Mouse (Mus musculus): ENCODE data around the gene Armcx1. TPM values are rescaled to one million over a fixed set of nuclear protein-coding genes. Genes with fewer than 3 reads are reported as not detected.
"Not testable (repeated sequence)": the region's sequence is repeated elsewhere in the genome, so short reads cannot be mapped to it uniquely, and the experiment has no call there.

The Armcx1 gene
- polyA plus RNA-seq, 1 experiment from 2014 or later: 76.9 TPM

- WGBS: 53% methylated on average over 4 of the region's 4 CpGs
- H3K9ac ChIP-seq: no peak overlapping the region
- H3K27ac ChIP-seq: no peak overlapping the region
- no peak overlapping the region for H3K4me3 ChIP-seq
- no peak overlapping the region for H3K4me2 ChIP-seq (replicated peaks)
- no peaks in the 10 kb centered on the region for H3K36me3 ChIP-seq
- ATAC-seq (ENCODE audit: low FRiP score): no peak
- no peaks in the 10 kb centered on the region for H3K4me1 ChIP-seq
- H3K27me3 ChIP-seq: peaks cover 18% of the 10 kb centered on the region
- H3K9me3 ChIP-seq (replicated peaks): no peaks in the 10 kb centered on the region
Observed at GRCm38 (mm10) chrX:134729778-134730177, 12.0 kb downstream of the Armcx1 start.

GRCm38 (mm10) chrX:134737796-134738195 is 20.0 kb downstream of the Armcx1 start:
- Histone ChIP-seq H3K27ac (no peak overlapping the region), H3K4me1 (no peaks in the 10 kb centered on the region), H3K36me3 (no peaks in the 10 kb centered on the region), H3K9me3 (replicated peaks) (no peaks in the 10 kb centered on the region), H3K27me3 (peaks cover 15% of the 10 kb centered on the region), H3K4me3 (no peak overlapping the region), H3K4me2 (replicated peaks) (no peak overlapping the region), H3K9ac (no peak overlapping the region)
- no peak for ATAC-seq (ENCODE audit: low FRiP score)
- WGBS: 94% methylated on average over 1 of the region's 1 CpGs

- no peaks in the 10 kb centered on the region for H3K4me1 ChIP-seq
- no peak overlapping the region for H3K4me3 ChIP-seq
- no peak for ATAC-seq (ENCODE audit: low FRiP score)
- no peak overlapping the region for H3K4me2 ChIP-seq (replicated peaks)
- H3K27me3 ChIP-seq: peaks cover 15% of the 10 kb centered on the region
- no peak overlapping the region for H3K27ac ChIP-seq
- H3K9ac ChIP-seq: no peak overlapping the region
- H3K9me3 ChIP-seq (replicated peaks): no peaks in the 10 kb centered on the region
- 70% methylated on average over 4 of the region's 4 CpGs for WGBS
- no peaks in the 10 kb centered on the region for H3K36me3 ChIP-seq
Observed at GRCm38 (mm10) chrX:134739160-134739559, 21.4 kb downstream of the Armcx1 start.

- H3K27me3 ChIP-seq: peaks cover 12% of the 10 kb centered on the region
- no peak for ATAC-seq (ENCODE audit: low FRiP score)
- WGBS: 78% methylated on average over 5 of the region's 5 CpGs
- no peaks in the 10 kb centered on the region for H3K9me3 ChIP-seq (replicated peaks)
- H3K4me2 ChIP-seq (replicated peaks): no peak overlapping the region
- no peaks in the 10 kb centered on the region for H3K36me3 ChIP-seq
- H3K4me3 ChIP-seq: no peak overlapping the region
- no peak overlapping the region for H3K27ac ChIP-seq
- H3K9ac ChIP-seq: no peak overlapping the region
- no peaks in the 10 kb centered on the region for H3K4me1 ChIP-seq
Observed at GRCm38 (mm10) chrX:134741862-134742261, 24.1 kb downstream of the Armcx1 start.

- Histone ChIP-seq H3K4me2 (replicated peaks) (no peak overlapping the region), H3K27me3 (peaks cover 17% of the 10 kb centered on the region), H3K27ac (no peak overlapping the region), H3K9me3 (replicated peaks) (no peaks in the 10 kb centered on the region), H3K4me3 (no peak overlapping the region), H3K4me1 (peaks cover 6% of the 10 kb centered on the region), H3K36me3 (no peaks in the 10 kb centered on the region), H3K9ac (no peak overlapping the region)
- no peak for ATAC-seq (ENCODE audit: low FRiP score)
- 23% methylated on average over 5 of the region's 5 CpGs for WGBS
Observed at GRCm38 (mm10) chrX:134746459-134746858, 28.7 kb downstream of the Armcx1 start.

GRCm38 (mm10) chrX:134750764-134751592 is 33.2 kb downstream of the Armcx1 start, which contains the start of gene Armcx6:
Armcx6 (minus strand) TSS chrX:134751417.
- Histone ChIP-seq H3K9ac (peak within 1 kb of the TSS; percentile 59), H3K4me3 (peak within 1 kb of the TSS; percentile 46), H3K27me3 (peaks cover 22% of the 10 kb centered on the region), H3K36me3 (no peaks in the 10 kb centered on the region), H3K4me2 (replicated peaks) (peak within 1 kb of the TSS; percentile 52), H3K9me3 (replicated peaks) (no peaks in the 10 kb centered on the region), H3K4me1 (peaks cover 6% of the 10 kb centered on the region), H3K27ac (peak within 1 kb of the TSS; percentile 78)
- WGBS: 21% methylated on average over 36 of the region's 36 CpGs
- peak; percentile 91 for ATAC-seq (ENCODE audit: low FRiP score)

GRCm38 (mm10) chrX:134751910-134752309 is 34.1 kb downstream of the Armcx1 start:
- H3K4me3 ChIP-seq: no peak overlapping the region
- H3K9ac ChIP-seq: no peak overlapping the region
- H3K4me1 ChIP-seq: peaks cover 6% of the 10 kb centered on the region
- peaks cover 16% of the 10 kb centered on the region for H3K27me3 ChIP-seq
- no peak overlapping the region for H3K27ac ChIP-seq
- WGBS: 54% methylated on average over 2 of the region's 2 CpGs
- no peaks in the 10 kb centered on the region for H3K9me3 ChIP-seq (replicated peaks)
- no peak for ATAC-seq (ENCODE audit: low FRiP score)
- no peaks in the 10 kb centered on the region for H3K36me3 ChIP-seq
- H3K4me2 ChIP-seq (replicated peaks): no peak overlapping the region

GRCm38 (mm10) chrX:134752584-134752983 is 34.8 kb downstream of the Armcx1 start:
- no peak for ATAC-seq (ENCODE audit: low FRiP score)
- Histone ChIP-seq H3K9me3 (replicated peaks) (no peaks in the 10 kb centered on the region), H3K4me1 (peaks cover 6% of the 10 kb centered on the region), H3K9ac (no peak overlapping the region), H3K4me3 (no peak overlapping the region), H3K27me3 (peaks cover 15% of the 10 kb centered on the region), H3K4me2 (replicated peaks) (no peak overlapping the region), H3K36me3 (no peaks in the 10 kb centered on the region), H3K27ac (no peak overlapping the region)
- WGBS: 40% methylated on average over 4 of the region's 4 CpGs

GRCm38 (mm10) chrX:134756434-134757292 is 38.9 kb downstream of the Armcx1 start, which contains the start of gene Armcx3:
Armcx3 (plus strand) TSS chrX:134756595.
- H3K4me1 ChIP-seq: 0 out of 2 replicates have a peak, but pooled peaks cover 6% of the 10 kb centered on the region
- 30% methylated on average over 41 of the region's 46 CpGs for WGBS
- peak within 1 kb of the TSS; percentile 56 for H3K4me3 ChIP-seq
- peak within 1 kb of the TSS; percentile 74 for H3K27ac ChIP-seq
- H3K4me2 ChIP-seq (replicated peaks): peak within 1 kb of the TSS; percentile 51
- peak within 1 kb of the TSS; percentile 71 for H3K9ac ChIP-seq
- H3K36me3 ChIP-seq: no peaks in the 10 kb centered on the region
- ATAC-seq (ENCODE audit: low FRiP score): peak; percentile 88
- H3K27me3 ChIP-seq: peaks cover 5% of the 10 kb centered on the region
- no peaks in the 10 kb centered on the region for H3K9me3 ChIP-seq (replicated peaks)

GRCm38 (mm10) chrX:134757293-134757995 is 39.7 kb downstream of the Armcx1 start:
- Histone ChIP-seq H3K27me3 (peaks cover 5% of the 10 kb centered on the region), H3K4me3 (peak overlapping the region; percentile 56), H3K9ac (peak overlapping the region; percentile 71), H3K36me3 (no peaks in the 10 kb centered on the region), H3K4me2 (replicated peaks) (peak overlapping the region; percentile 51), H3K27ac (no peak overlapping the region), H3K4me1 (0 out of 2 replicates have a peak, but pooled peaks cover 6% of the 10 kb centered on the region), H3K9me3 (replicated peaks) (no peaks in the 10 kb centered on the region)
- 0 out of 2 replicates have a peak, but pooled peaks have one; percentile 51 for ATAC-seq (ENCODE audit: low FRiP score)
- 12% methylated on average over 11 of the region's 13 CpGs for WGBS

- not testable (repeated sequence) for H3K27ac ChIP-seq; H3K4me1 ChIP-seq; H3K9me3 ChIP-seq (replicated peaks); H3K36me3 ChIP-seq; H3K9ac ChIP-seq; H3K4me3 ChIP-seq; H3K27me3 ChIP-seq; H3K4me2 ChIP-seq (replicated peaks)
- 45% methylated on average over 4 of the region's 4 CpGs for WGBS
- ATAC-seq (ENCODE audit: low FRiP score): peak; percentile 19; the same call in 1 of the 2 replicates
Observed at GRCm38 (mm10) chrX:134763428-134764198, 45.9 kb downstream of the Armcx1 start.

Data from hindbrain, embryonic 12.5 days (tissue).